Mouse (Mus musculus) heart, postnatal 36 days (tissue): ENCODE results near the gene Adgrb3. TPM values are rescaled to one million over a fixed set of nuclear protein-coding genes. Genes with fewer than 3 reads are reported as not detected.
"Not testable (repeated sequence)": the region's sequence is repeated elsewhere in the genome, so short reads cannot be mapped to it uniquely, and the experiment has no call there.

ENCODE experiments used
- DNase-seq, 2 experiments: peaks; one replicate each; pipeline ENCODE4 v3.0.0; 2021 to 2022
- intact Hi-C: fragments of 180-260 bp; cut with DNase I; formaldehyde crosslinking; loops from one replicate; pipeline ENCODE4 v1.15.1; 2025
- total RNA-seq, 2 experiments: library from RNA; stranded (reverse); gene quantifications; 2 replicates each; pipeline ENCODE4 v1.2.3; 2021

Adgrb3 gene
- total RNA-seq, 2 experiments from 2014 or later, result not detected

GRCm38 (mm10) chr1:25754528-25754927 lies 75.0 kb downstream of the Adgrb3 start:
- no peak for DNase-seq

GRCm38 (mm10) chr1:25745575-25745974 lies 83.9 kb downstream of the Adgrb3 start:
- intact Hi-C loops, result no loop called here
- no peak for DNase-seq

More at GRCm38 (mm10) chr1:25754528-25754927, 75.0 kb downstream of the Adgrb3 start:
- intact Hi-C loops, result no loop called here

GRCm38 (mm10) chr1:25744736-25745135 lies 84.8 kb downstream of the Adgrb3 start:
- intact Hi-C loops, result no loop called here

GRCm38 (mm10) chr1:25729844-25730243 lies 99.7 kb downstream of the Adgrb3 start:
- intact Hi-C loops, result no loop called here

More at GRCm38 (mm10) chr1:25744736-25745135, 84.8 kb downstream of the Adgrb3 start:
- DNase-seq, result no peak

GRCm38 (mm10) chr1:25711474-25711873 lies 118.0 kb downstream of the Adgrb3 start:
- no peak for DNase-seq
- intact Hi-C loops, result no loop called here

More at GRCm38 (mm10) chr1:25729844-25730243, 99.7 kb downstream of the Adgrb3 start:
- no peak for DNase-seq

GRCm38 (mm10) chr1:25706299-25706698 lies 123.2 kb downstream of the Adgrb3 start:
- DNase-seq, result no peak
- intact Hi-C loops, result no loop called here

GRCm38 (mm10) chr1:25698702-25699250 lies 130.7 kb downstream of the Adgrb3 start:
- intact Hi-C loops, result no loop called here
- no peak for DNase-seq

GRCm38 (mm10) chr1:25697179-25697578 lies 132.3 kb downstream of the Adgrb3 start:
- no peak for DNase-seq
- intact Hi-C loops, result no loop called here

GRCm38 (mm10) chr1:25696771-25697170 lies 132.7 kb downstream of the Adgrb3 start:
- no peak for DNase-seq
- intact Hi-C loops, result no loop called here

- DNase-seq, result no peak
- intact Hi-C loops, result no loop called here
Measured at GRCm38 (mm10) chr1:25682118-25682517, 147.4 kb downstream of the Adgrb3 start.

- DNase-seq, result no peak
- intact Hi-C loops, result no loop called here
Measured at GRCm38 (mm10) chr1:25679656-25680055, 149.9 kb downstream of the Adgrb3 start.

GRCm38 (mm10) chr1:25652717-25653116 lies 176.8 kb downstream of the Adgrb3 start:
- intact Hi-C loops, result no loop called here
- no peak for DNase-seq

GRCm38 (mm10) chr1:25644256-25644655 lies 185.3 kb downstream of the Adgrb3 start:
- intact Hi-C loops, result no loop called here
- DNase-seq, result no peak

- intact Hi-C loops, result no loop called here
- DNase-seq, result no peak
Measured at GRCm38 (mm10) chr1:25621458-25621857, 208.0 kb downstream of the Adgrb3 start.

- no peak for DNase-seq
Measured at GRCm38 (mm10) chr1:25616954-25617353, 212.6 kb downstream of the Adgrb3 start.

GRCm38 (mm10) chr1:25610776-25611175 lies 218.7 kb downstream of the Adgrb3 start:
- intact Hi-C loops, result loop anchor here (10.0 kb wide), 1 partner anchor 706 kb away; no protein-coding TSS in a partner anchor

More at GRCm38 (mm10) chr1:25616954-25617353, 212.6 kb downstream of the Adgrb3 start:
- intact Hi-C loops, result loop anchor here (5.0 to 10.0 kb wide), 3 partner anchors 110 to 1250 kb away; no protein-coding TSS in a partner anchor

GRCm38 (mm10) chr1:25598941-25599340 lies 230.6 kb downstream of the Adgrb3 start:
- intact Hi-C loops, result no loop called here
- DNase-seq, result no peak

More at GRCm38 (mm10) chr1:25610776-25611175, 218.7 kb downstream of the Adgrb3 start:
- DNase-seq, result not testable (repeated sequence)

GRCm38 (mm10) chr1:25588568-25589118 lies 240.9 kb downstream of the Adgrb3 start:
- DNase-seq, result no peak
- intact Hi-C loops, result no loop called here

GRCm38 (mm10) chr1:25581698-25582097 lies 247.8 kb downstream of the Adgrb3 start:
- intact Hi-C loops, result no loop called here
- no peak for DNase-seq

- no peak for DNase-seq
- intact Hi-C loops, result no loop called here
Measured at GRCm38 (mm10) chr1:25577836-25578235, 251.7 kb downstream of the Adgrb3 start.

- no peak for DNase-seq
- intact Hi-C loops, result no loop called here
Measured at GRCm38 (mm10) chr1:25576598-25576997, 252.9 kb downstream of the Adgrb3 start.

GRCm38 (mm10) chr1:25568096-25568495 lies 261.4 kb downstream of the Adgrb3 start:
- intact Hi-C loops, result no loop called here

More at GRCm38 (mm10) chr1:25568096-25568495, 261.4 kb downstream of the Adgrb3 start:
- no peak for DNase-seq
